Mouse (Mus musculus) kidney, adult 2 months (tissue): ENCODE data around the gene Rps21.

ENCODE experiments used
- CTCF ChIP-seq: fragments of 200-500 bp; conservative IDR thresholded peaks from 2 replicates; pipeline ENCODE4 v1.5.1; 2011; ENCODE audit warnings: low read depth, mild to moderate bottlenecking, control low read depth, low read length, moderate library complexity, mixed read lengths; ENCODE audit not compliant: insufficient read depth, insufficient read length
- POLR2A ChIP-seq: fragments of 200-500 bp; IDR thresholded peaks from one replicate; pipeline ENCODE4 v1.6.1; 2011; ENCODE audit warnings: low read depth, low read length, control low read depth

DNA sequence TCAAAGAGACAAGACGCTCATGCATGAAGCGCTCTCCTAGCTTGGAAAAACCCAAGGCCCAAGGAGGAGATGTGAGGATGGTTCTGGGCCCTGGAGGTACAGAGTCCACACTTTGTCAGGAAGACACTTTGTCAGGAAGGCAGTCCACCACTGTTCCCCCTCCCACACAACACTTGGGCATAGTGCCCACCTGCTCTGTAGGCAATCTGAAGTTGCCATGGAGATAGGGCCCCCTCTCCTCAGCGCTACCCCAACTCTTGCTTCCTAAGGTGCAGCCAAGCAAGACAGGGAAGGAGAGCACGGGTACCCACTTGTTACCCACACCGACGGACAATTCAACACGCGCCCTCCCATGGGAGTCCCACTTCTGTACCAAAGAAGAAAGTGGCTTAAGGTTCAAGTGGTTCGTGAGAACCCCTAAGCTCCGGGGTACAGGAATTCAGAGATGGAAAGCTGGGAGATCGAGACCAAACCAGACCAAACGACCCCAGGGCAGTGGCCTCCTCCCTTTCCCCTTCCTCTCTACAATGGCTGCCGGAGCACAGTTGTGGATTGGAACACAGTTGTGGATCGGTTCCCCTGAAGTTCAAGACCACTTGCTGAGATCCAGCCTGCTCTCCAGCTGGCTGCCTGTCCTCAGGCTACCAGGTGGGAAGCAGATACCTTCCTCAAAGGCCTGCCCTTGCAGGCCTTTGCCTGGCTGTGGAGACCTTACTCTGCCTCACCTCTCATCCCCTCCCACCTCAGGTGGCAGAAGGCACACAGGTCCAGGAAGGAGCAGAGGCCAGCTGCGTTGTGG is 37.8 kb upstream of the Rps21 start:
- TF ChIP-seq CTCF = no peak
- no peak for TF ChIP-seq POLR2A
